Mouse (Mus musculus) cerebellum, adult 2 months (tissue): ENCODE measurements at regions not wholly inside any gene's neighbourhood (a gene's known extent, or its start where the extent isn't known, plus 50 kb on each side); places are given as distances from the start of the nearest gene placed in this dataset.

Experiments used
- CTCF ChIP-seq: fragments of 200-500 bp; IDR thresholded peaks from 2 replicates; pipeline ENCODE4 v1.5.1; 2011; ENCODE audit warnings: low read depth, mild to moderate bottlenecking, control low read depth, low read length, moderate library complexity, borderline replicate concordance; ENCODE audit not compliant: insufficient read depth
- POLR2A ChIP-seq: fragments of 200-500 bp; IDR thresholded peaks from 2 replicates; pipeline ENCODE4 v1.6.1; 2011; ENCODE audit warnings: low read length, control low read depth, borderline replicate concordance; ENCODE audit not compliant: insufficient read depth

GRCm38 (mm10) chr11:63299712-63300581 is 171.2 kb downstream of the Pmp22 start:
- TF ChIP-seq CTCF (no peak), POLR2A (no peak)
